ENCODE assay signal across 27 mouse cellular contexts in the genomic region with DNA sequence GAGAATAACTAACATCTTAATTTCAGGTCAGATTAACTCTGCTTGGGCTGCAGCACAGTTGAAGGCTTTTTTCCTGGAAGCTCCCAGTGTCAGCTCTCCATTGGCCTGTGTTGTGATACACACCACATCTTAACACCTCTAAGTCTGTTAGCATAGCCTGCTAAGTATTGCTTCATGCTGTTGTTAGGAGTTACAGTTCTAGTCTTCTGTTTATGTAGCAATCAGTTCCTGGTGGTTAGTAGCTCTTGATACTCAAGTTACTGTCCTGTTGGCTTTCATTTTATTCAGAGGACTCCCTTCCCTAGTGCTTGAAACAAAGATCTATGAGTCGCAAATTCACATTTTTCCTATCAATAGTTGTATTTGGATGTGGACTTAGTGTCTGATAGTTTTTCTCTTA. TPM values are rescaled to one million over a fixed set of nuclear protein-coding genes. Genes with fewer than 3 reads are reported as not detected.
A peak's percentile ranks its signal among the peaks of the same experiment; 100 is the strongest.
DNase-seq lines count a peak whose midpoint lies in the region; ATAC-seq and TF ChIP-seq lines count a peak whose summit lies in the region.
"Had no signal": no experiment of that assay in that cellular context is flagged by ENCODE, and none has a peak within 500 bp of the region (broad histone marks: within the 10 kb centered on the region; RNA-seq: fewer than 3 reads in every experiment).

No protein-coding gene starts in this region.

- H3K9ac ChIP-seq in liver, postnatal 0 days (replicated peaks), result no peak overlapping the region
- no peak overlapping the region for H3K9ac ChIP-seq in liver, embryonic 12.5 days
- H3K9ac ChIP-seq in intestine, embryonic 15.5 days, result no peak overlapping the region
- H3K9ac ChIP-seq: embryonic facial prominence, embryonic 13.5 days; embryonic facial prominence, embryonic 15.5 days; forebrain, embryonic 12.5 days had no signal

- DNase-seq in liver, postnatal 0 days, result no peak
- DNase-seq in 416B (ENCODE audit: low read depth), result peak; percentile 76
- no peak for DNase-seq in embryo, embryonic 11 days
- no peak for DNase-seq in layer of hippocampus, postnatal 36 days
- DNase-seq: adrenal gland, adult 8-10 months; adrenal gland, postnatal 14 days; adrenal gland, postnatal 36 days; cerebellum, adult 11-12 months; cerebellum, adult 8-10 months; cerebellum, adult 9-11 months; cerebellum, postnatal 14 days; cerebellum, postnatal 36 days had no signal

- no peak for TF ChIP-seq CTCF in liver, postnatal 0 days (IDR thresholded peaks at IDR 0.05; ENCODE audit: low read depth)

- ATAC-seq in liver, postnatal 0 days, result no peak
- no peak for ATAC-seq in liver, embryonic 12.5 days
- ATAC-seq in common myeloid progenitor, adult 5-6 weeks (replicated peaks; ENCODE audit: low read depth, poor library complexity, severe bottlenecking), result peak; percentile 66
- ATAC-seq in megakaryocyte, adult 5-6 weeks (ENCODE audit: poor library complexity, severe bottlenecking), result peak; percentile 80
- no peak for ATAC-seq in intestine, embryonic 15.5 days
- ATAC-seq: activated CD4-positive, CD25-positive, alpha-beta regulatory T cell, adult 4 months; forebrain, embryonic 14.5 days; forebrain, embryonic 16.5 days; Patski had no signal

- H3K36me3 ChIP-seq in liver, postnatal 0 days (replicated peaks; ENCODE audit: insufficient read depth, low read length), result no peaks in the 10 kb centered on the region
- no peaks in the 10 kb centered on the region for H3K36me3 ChIP-seq in liver, embryonic 12.5 days
- no peaks in the 10 kb centered on the region for H3K36me3 ChIP-seq in intestine, embryonic 15.5 days
- H3K36me3 ChIP-seq: embryonic facial prominence, embryonic 13.5 days; embryonic facial prominence, embryonic 15.5 days; forebrain, embryonic 10.5 days; forebrain, embryonic 12.5 days; G1E had no signal

- TF ChIP-seq EP300 in liver, postnatal 0 days (IDR thresholded peaks at IDR 0.05; ENCODE audit: low read depth), result no peak

- H3K27ac ChIP-seq in liver, postnatal 0 days (ENCODE audit: low read depth), result no peak overlapping the region
- H3K27ac ChIP-seq in liver, embryonic 12.5 days, result no peak overlapping the region
- H3K27ac ChIP-seq in intestine, embryonic 15.5 days, result no peak overlapping the region
- H3K27ac ChIP-seq: embryonic facial prominence, embryonic 13.5 days; embryonic facial prominence, embryonic 15.5 days; forebrain, embryonic 10.5 days; forebrain, embryonic 12.5 days had no signal

- H3K4me3 ChIP-seq in liver, postnatal 0 days (ENCODE audit: low read depth, low read length), result no peak overlapping the region
- H3K4me3 ChIP-seq in liver, embryonic 12.5 days, result no peak overlapping the region
- H3K4me3 ChIP-seq in intestine, embryonic 15.5 days (replicated peaks), result no peak overlapping the region
- H3K4me3 ChIP-seq: embryonic facial prominence, embryonic 13.5 days; embryonic facial prominence, embryonic 15.5 days; erythroblast, embryonic 14.5 days; forebrain, embryonic 10.5 days; forebrain, embryonic 12.5 days had no signal

- no peaks in the 10 kb centered on the region for H3K9me3 ChIP-seq in liver, postnatal 0 days (ENCODE audit: low read length)
- H3K9me3 ChIP-seq in liver, embryonic 12.5 days (replicated peaks), result no peaks in the 10 kb centered on the region
- no peaks in the 10 kb centered on the region for H3K9me3 ChIP-seq in intestine, embryonic 15.5 days
- H3K9me3 ChIP-seq: embryonic facial prominence, embryonic 13.5 days; embryonic facial prominence, embryonic 15.5 days; forebrain, embryonic 10.5 days; forebrain, embryonic 12.5 days had no signal

- H3K27me3 ChIP-seq in liver, postnatal 0 days (ENCODE audit: insufficient read depth, low read length), result no peaks in the 10 kb centered on the region
- H3K27me3 ChIP-seq in liver, embryonic 12.5 days (replicated peaks), result no peaks in the 10 kb centered on the region
- no peaks in the 10 kb centered on the region for H3K27me3 ChIP-seq in intestine, embryonic 15.5 days (replicated peaks)
- H3K27me3 ChIP-seq: CH12.LX; embryonic facial prominence, embryonic 13.5 days; embryonic facial prominence, embryonic 15.5 days; forebrain, embryonic 12.5 days; Patski had no signal

- H3K4me1 ChIP-seq in liver, postnatal 0 days (ENCODE audit: insufficient read depth), result no peaks in the 10 kb centered on the region
- H3K4me1 ChIP-seq in liver, embryonic 12.5 days, result no peaks in the 10 kb centered on the region
- H3K4me1 ChIP-seq in intestine, embryonic 15.5 days (replicated peaks), result peaks cover 6% of the 10 kb centered on the region
- H3K4me1 ChIP-seq: forebrain, embryonic 12.5 days had no signal

- 50% methylated on average over 1 of the region's 1 CpGs for WGBS in liver, postnatal 0 days (ENCODE audit: insufficient replicate concordance)
- WGBS in liver, embryonic 12.5 days (ENCODE audit: insufficient replicate concordance), result 69% methylated on average over 1 of the region's 1 CpGs
- 79% methylated on average over 1 of the region's 1 CpGs for WGBS in intestine, embryonic 15.5 days

- peak overlapping the region; percentile 14; the same call in 1 of the 2 replicates for H3K4me2 ChIP-seq in liver, postnatal 0 days (ENCODE audit: low read depth, low read length)
- no peak overlapping the region for H3K4me2 ChIP-seq in liver, embryonic 12.5 days
- H3K4me2 ChIP-seq in intestine, embryonic 15.5 days (replicated peaks), result no peak overlapping the region
- H3K4me2 ChIP-seq: embryonic facial prominence, embryonic 13.5 days; embryonic facial prominence, embryonic 15.5 days; forebrain, embryonic 12.5 days had no signal

RNA-seq across cellular contexts. Expression of a gene that starts 39.7 kb away (rescaled TPM):
- 0.20 and 0.25 TPM in 2 replicates for polyA plus RNA-seq in liver, postnatal 0 days (2015; fragmentation: Nextera tagmentation; extraction: Ambion mirVana)
- polyA plus RNA-seq in liver, embryonic 12.5 days (2016; fragmentation: Nextera tagmentation; extraction: Ambion mirVana), result 1.8 and 2.0 TPM in 2 replicates
- 17.9 and 22.7 TPM in 2 replicates for total RNA-seq in common myeloid progenitor, adult 5-6 weeks (2017)
- 12.4 and 13.4 TPM in 2 replicates for total RNA-seq in megakaryocyte, adult 5-6 weeks (2015)
- 18.5 and 19.8 TPM in 2 replicates for total RNA-seq in megakaryocyte, adult 5-6 weeks (2017)
- 2.9 TPM in 2 replicates for polyA plus RNA-seq in intestine, embryonic 15.5 days (2015; fragmentation: Nextera tagmentation; extraction: Ambion mirVana)
- total RNA-seq in layer of hippocampus, postnatal 36 days (2021), result 1 to 10 TPM; 6.8 to 7.9 TPM
- total RNA-seq: CH12.LX, G1E had no signal
- polyA plus RNA-seq: erythroblast, embryonic 14.5 days; G1E had no signal

Comparison
In these comparisons a context has a peak if more than half of its experiments do, and no peak if none do; other contexts are left out.
1. ATAC-seq: peak in common myeloid progenitor, adult 5-6 weeks (single experiment) and megakaryocyte, adult 5-6 weeks (single experiment); none in liver, postnatal 0 days (single experiment), liver, embryonic 12.5 days (single experiment) and intestine, embryonic 15.5 days (single experiment).